Mouse (Mus musculus) hindbrain, embryonic 10.5 days (tissue): ENCODE measurements at regions not wholly inside any gene's neighbourhood (a gene's known extent, or its start where the extent isn't known, plus 50 kb on each side); places are given as distances from the start of the nearest gene placed in this dataset.

ENCODE experiments used
- DNase-seq: peaks from one replicate; pipeline ENCODE4 v3.0.0-alpha.2; 2017; ENCODE audit warnings: low spot score
- H3K27ac ChIP-seq: fragments of 300-500 bp; sonication (generic); 2 replicates; pipeline ENCODE4 v1.5.1; 2016; ENCODE audit warnings: mild to moderate bottlenecking, moderate library complexity
- H3K27me3 ChIP-seq: fragments of 300-500 bp; sonication (generic); 2 replicates; pipeline ENCODE4 v1.6.1; 2016; ENCODE audit warnings: mild to moderate bottlenecking; ENCODE audit not compliant: poor library complexity, insufficient read depth, severe bottlenecking
- H3K36me3 ChIP-seq: fragments of 300-500 bp; sonication (generic); 2 replicates; pipeline ENCODE4 v1.6.1; 2016; ENCODE audit warnings: mild to moderate bottlenecking, moderate library complexity
- H3K4me1 ChIP-seq: fragments of 300-500 bp; sonication (generic); replicated peaks from 2 replicates; pipeline ENCODE4 v1.6.1; 2016; ENCODE audit warnings: mild to moderate bottlenecking
- H3K4me3 ChIP-seq: fragments of 300-500 bp; sonication (generic); 2 replicates; pipeline ENCODE4 v1.5.1; 2016; ENCODE audit warnings: mild to moderate bottlenecking, moderate library complexity
- H3K9me3 ChIP-seq: fragments of 300-500 bp; sonication (generic); 2 replicates; pipeline ENCODE4 v1.6.1; 2016; ENCODE audit warnings: mild to moderate bottlenecking, moderate library complexity
- WGBS: fragments of 180-500 bp; shearing (Covaris S2); methylation state at CpG from one replicate; pipeline ENCODE4 v1.1.7; 2016; 5-methylcytosine and 5-hydroxymethylcytosine counted together

DNA sequence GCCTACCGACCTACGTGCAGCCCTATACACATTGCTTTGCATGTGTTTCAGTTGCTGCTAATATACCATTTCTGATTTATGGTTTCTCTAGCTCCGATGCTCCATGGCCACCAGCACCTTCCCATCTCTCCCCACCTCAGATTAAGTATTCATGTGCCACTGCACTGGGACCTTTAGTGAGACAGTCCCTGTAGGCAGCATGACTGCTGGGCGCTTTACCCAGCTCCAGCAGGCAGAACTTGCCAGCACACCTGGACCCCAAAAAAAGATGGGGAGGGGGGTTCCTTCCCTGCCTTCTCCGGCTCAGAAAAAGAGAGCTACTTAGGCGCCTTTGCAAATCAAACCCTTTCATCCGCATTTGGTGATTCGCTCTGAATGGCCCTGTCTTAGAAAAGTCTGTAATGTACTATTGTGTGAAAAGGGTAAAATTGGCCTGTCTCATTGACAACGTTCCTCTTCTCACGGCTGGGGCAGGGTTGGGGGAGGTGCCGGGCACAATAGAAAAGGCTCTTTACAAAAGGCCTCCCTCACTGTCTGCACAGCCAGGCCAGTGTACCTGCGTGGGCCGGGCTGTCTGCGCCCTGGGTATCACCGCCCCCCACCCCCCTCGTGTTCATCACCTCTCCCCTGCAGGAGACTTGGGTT is 89.6 kb upstream of the Id4 start:
- H3K4me3 ChIP-seq = peak overlapping the region; percentile 27; the same call in 1 of the 2 replicates

DNA sequence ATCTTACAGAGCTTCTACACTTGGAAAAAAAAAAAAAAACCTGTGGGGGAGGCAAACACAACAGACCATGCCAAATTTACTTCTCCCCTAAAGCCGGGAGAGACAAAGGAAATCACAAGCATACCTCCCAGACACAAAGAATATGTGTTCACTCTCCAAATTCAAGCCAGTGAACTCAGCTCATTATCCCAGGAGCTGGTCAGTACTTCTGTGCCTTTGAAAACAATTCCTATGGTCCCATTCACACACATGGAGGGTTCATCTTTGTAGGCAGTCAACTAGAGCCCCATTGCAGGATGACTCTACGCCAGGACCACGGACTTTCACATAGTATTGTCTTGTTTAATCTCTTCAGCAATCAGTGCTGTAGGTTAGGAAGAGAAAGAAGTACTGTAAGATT is 89.0 kb upstream of the Id4 start:
- Histone ChIP-seq H3K27ac (peak overlapping the region; percentile 86), H3K9me3 (no peaks in the 10 kb centered on the region), H3K27me3 (no peaks in the 10 kb centered on the region; the same call in 1 of the 2 replicates), H3K4me1 (peaks cover 40% of the 10 kb centered on the region), H3K36me3 (no peaks in the 10 kb centered on the region), H3K4me3 (no peak overlapping the region)
- 21% methylated on average over 3 of the region's 3 CpGs for WGBS
- no peak for DNase-seq

More for the DNA sequence above, 89.6 kb upstream of the Id4 start:
- WGBS = 26% methylated on average over 16 of the region's 16 CpGs
- Histone ChIP-seq H3K27ac (peak overlapping the region; percentile 86), H3K4me1 (peaks cover 40% of the 10 kb centered on the region), H3K27me3 (no peaks in the 10 kb centered on the region; the same call in 1 of the 2 replicates), H3K36me3 (no peaks in the 10 kb centered on the region), H3K9me3 (no peaks in the 10 kb centered on the region)
- DNase-seq = peak; percentile 48

DNA sequence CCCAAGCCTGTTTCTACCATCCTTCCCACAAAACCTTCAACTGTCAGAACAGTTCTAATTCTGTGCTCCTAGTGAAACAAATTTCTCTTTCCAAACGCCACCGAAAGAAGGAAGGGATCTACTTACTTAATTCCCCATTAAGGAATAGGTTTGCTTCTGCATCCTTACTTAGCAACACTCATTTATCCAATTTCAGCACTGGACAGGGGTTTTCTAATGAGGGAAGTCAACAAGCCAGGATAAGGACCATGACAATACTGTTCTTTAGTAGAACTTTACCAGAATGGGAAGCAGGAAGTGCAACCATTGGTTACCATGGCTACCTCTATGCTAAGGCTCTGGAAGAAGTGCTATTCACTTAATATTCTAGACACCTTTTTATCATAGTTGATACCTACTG is 68.6 kb upstream of the Id4 start:
- Histone ChIP-seq H3K9me3 (no peaks in the 10 kb centered on the region), H3K27me3 (no peaks in the 10 kb centered on the region), H3K4me3 (no peak overlapping the region), H3K36me3 (no peaks in the 10 kb centered on the region), H3K27ac (no peak overlapping the region), H3K4me1 (no peaks in the 10 kb centered on the region)
- 96% methylated on average over 2 of the region's 2 CpGs for WGBS
- no peak for DNase-seq

DNA sequence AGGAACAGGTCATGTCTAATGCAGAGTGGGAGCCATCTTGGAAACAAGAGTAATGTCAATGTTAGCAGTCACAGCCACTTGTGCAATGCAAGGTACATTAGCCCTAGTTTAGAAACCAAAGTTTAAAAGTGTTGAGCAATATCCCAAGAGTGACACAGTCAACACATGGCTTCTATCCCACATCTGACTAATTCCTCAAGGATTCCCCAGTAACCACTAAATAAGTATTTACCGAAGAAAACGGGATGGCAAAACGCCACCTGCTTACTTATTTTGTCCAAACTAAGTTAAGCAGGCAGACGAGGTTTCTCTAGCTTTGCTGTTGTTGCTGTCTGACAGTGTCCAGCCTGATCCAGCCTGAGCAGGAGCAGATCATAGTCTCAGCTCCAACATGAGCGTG is 67.1 kb upstream of the Id4 start:
- no peak for DNase-seq
- Histone ChIP-seq H3K27ac (no peak overlapping the region), H3K9me3 (no peaks in the 10 kb centered on the region), H3K27me3 (no peaks in the 10 kb centered on the region), H3K36me3 (no peaks in the 10 kb centered on the region), H3K4me3 (no peak overlapping the region), H3K4me1 (no peaks in the 10 kb centered on the region)
- WGBS = 88% methylated on average over 5 of the region's 5 CpGs

DNA sequence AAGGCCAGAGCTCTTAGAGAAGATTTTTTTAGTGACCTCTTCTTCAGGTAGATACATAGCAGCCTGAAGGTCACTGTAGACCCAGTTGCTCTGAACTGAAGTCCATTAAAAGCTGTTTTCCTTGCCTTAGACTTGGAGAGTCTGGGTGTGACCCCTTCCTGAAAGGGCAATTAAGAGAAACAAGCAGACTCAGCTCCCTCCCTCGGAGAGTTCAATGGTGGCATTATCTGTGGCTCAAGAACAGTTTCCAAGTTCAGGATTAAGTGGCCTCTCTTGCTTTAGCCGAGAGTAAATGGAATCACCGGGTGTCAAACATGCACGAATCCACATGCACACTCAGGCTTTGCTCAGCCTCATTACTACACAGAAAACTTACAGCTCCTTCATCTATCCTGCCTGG is 53.2 kb upstream of the Id4 start:
- no peaks in the 10 kb centered on the region for H3K4me1 ChIP-seq
- H3K4me3 ChIP-seq = no peak overlapping the region
- no peak overlapping the region for H3K27ac ChIP-seq
- 59% methylated on average over 4 of the region's 4 CpGs for WGBS
- H3K9me3 ChIP-seq = no peaks in the 10 kb centered on the region
- no peak for DNase-seq
- no peaks in the 10 kb centered on the region for H3K36me3 ChIP-seq
- H3K27me3 ChIP-seq = no peaks in the 10 kb centered on the region
